Mouse (Mus musculus) heart, embryonic 16.5 days (tissue): ENCODE data around the gene Pik3r5. TPM values are rescaled to one million over a fixed set of nuclear protein-coding genes. Genes with fewer than 3 reads are reported as not detected.
A peak's percentile ranks its signal among the peaks of the same experiment; 100 is the strongest.

Experiments
- ATAC-seq: fragments of 200-750 bp; cut with Nextera tagmentation; replicated peaks from 2 replicates; pipeline ENCODE4 v1.8.0; 2017; ENCODE audit warnings: moderate number of reproducible peaks; ENCODE audit not compliant: insufficient read depth, low FRiP score; ENCODE audit errors: extremely low read depth
- H3K27ac ChIP-seq: fragments of 300-500 bp; sonication (generic); 2 replicates; pipeline ENCODE4 v1.5.1; 2014; ENCODE audit warnings: mild to moderate bottlenecking, low read length, control low read depth, moderate library complexity
- H3K27me3 ChIP-seq: fragments of 300-500 bp; sonication (generic); 2 replicates; pipeline ENCODE4 v1.6.1; 2014; ENCODE audit warnings: low read length, mixed read lengths; ENCODE audit not compliant: control insufficient read depth, insufficient read depth
- H3K36me3 ChIP-seq: fragments of 300-500 bp; sonication (generic); 2 replicates; pipeline ENCODE4 v1.6.1; 2014; ENCODE audit not compliant: control insufficient read depth, insufficient read depth
- H3K4me1 ChIP-seq: fragments of 300-500 bp; sonication (generic); 2 replicates; pipeline ENCODE4 v1.6.1; 2014; ENCODE audit warnings: low read length, mixed read lengths; ENCODE audit not compliant: control insufficient read depth, insufficient read depth
- H3K4me2 ChIP-seq: fragments of 300-500 bp; sonication (generic); 2 replicates; pipeline ENCODE4 v1.6.1; 2014; ENCODE audit warnings: low read depth, mild to moderate bottlenecking, control low read depth, low read length
- H3K4me3 ChIP-seq: fragments of 300-500 bp; sonication (generic); 2 replicates; pipeline ENCODE4 v1.5.1; 2014; ENCODE audit warnings: mild to moderate bottlenecking, control low read depth, low read length
- H3K9ac ChIP-seq: fragments of 300-500 bp; sonication (generic); 2 replicates; pipeline ENCODE4 v1.6.1; 2014; ENCODE audit warnings: low read length, control low read depth
- H3K9me3 ChIP-seq: fragments of 300-500 bp; sonication (generic); replicated peaks from 2 replicates; pipeline ENCODE4 v1.6.1; 2016; ENCODE audit warnings: low read length; ENCODE audit not compliant: control insufficient read depth
- WGBS: fragments of 180-500 bp; shearing (Covaris S2); extraction: QIAGEN DNeasy Blood & Tissue Kit; methylation state at CpG from one replicate; pipeline ENCODE4 v1.1.7; 2014; 5-methylcytosine and 5-hydroxymethylcytosine counted together
- polyA plus RNA-seq: library from polyadenylated mRNA; unstranded; fragments of >200 nt; fragmentation: Nextera tagmentation; extraction: Ambion mirVana; gene quantifications from 2 replicates; pipeline ENCODE4 v1.2.1, GENCODE M21; 2015

The Pik3r5 gene
- polyA plus RNA-seq, 1 experiment from 2014 or later = 2.5 TPM

DNA sequence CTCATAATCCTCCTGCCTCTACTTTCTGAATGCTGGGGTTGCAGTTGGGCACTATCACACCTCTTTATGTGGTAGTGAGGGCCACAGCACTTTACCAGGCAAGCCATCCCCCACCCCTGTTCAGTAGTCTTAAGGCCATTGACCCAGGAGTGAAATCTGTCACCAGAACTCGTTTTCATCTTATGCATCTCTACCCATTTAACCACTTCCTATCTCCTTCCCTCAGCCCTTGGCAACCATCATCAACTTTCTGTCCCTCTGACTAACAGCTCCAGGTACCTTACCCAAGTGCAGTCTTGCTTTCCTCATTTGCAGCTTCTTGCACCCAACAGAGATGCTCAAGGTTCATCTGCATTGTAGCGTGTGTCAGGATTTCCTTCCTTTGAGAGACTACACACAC, 33.2 kb downstream of the Pik3r5 start:
- ATAC-seq = no peak
- no peaks in the 10 kb centered on the region for H3K27me3 ChIP-seq
- WGBS = 70% methylated on average over 2 of the region's 2 CpGs
- H3K9me3 ChIP-seq = no peaks in the 10 kb centered on the region; the same call in 1 of the 2 replicates
- no peaks in the 10 kb centered on the region for H3K36me3 ChIP-seq
- H3K9ac ChIP-seq = no peak overlapping the region
- H3K4me1 ChIP-seq = no peaks in the 10 kb centered on the region
- no peak overlapping the region for H3K4me2 ChIP-seq
- no peak overlapping the region for H3K4me3 ChIP-seq
- H3K27ac ChIP-seq = no peak overlapping the region

GRCm38 (mm10) chr11:68467441-68467840, 35.5 kb downstream of the Pik3r5 start:
- H3K4me1 ChIP-seq = no peaks in the 10 kb centered on the region
- H3K27me3 ChIP-seq = 0 out of 2 replicates have a peak, but pooled peaks cover 2% of the 10 kb centered on the region
- no peak for ATAC-seq
- H3K9me3 ChIP-seq = no peaks in the 10 kb centered on the region
- no peak overlapping the region for H3K4me2 ChIP-seq
- no peak overlapping the region for H3K4me3 ChIP-seq
- no peaks in the 10 kb centered on the region for H3K36me3 ChIP-seq
- no peak overlapping the region for H3K27ac ChIP-seq
- 80% methylated on average over 7 of the region's 7 CpGs for WGBS
- H3K9ac ChIP-seq = no peak overlapping the region

DNA sequence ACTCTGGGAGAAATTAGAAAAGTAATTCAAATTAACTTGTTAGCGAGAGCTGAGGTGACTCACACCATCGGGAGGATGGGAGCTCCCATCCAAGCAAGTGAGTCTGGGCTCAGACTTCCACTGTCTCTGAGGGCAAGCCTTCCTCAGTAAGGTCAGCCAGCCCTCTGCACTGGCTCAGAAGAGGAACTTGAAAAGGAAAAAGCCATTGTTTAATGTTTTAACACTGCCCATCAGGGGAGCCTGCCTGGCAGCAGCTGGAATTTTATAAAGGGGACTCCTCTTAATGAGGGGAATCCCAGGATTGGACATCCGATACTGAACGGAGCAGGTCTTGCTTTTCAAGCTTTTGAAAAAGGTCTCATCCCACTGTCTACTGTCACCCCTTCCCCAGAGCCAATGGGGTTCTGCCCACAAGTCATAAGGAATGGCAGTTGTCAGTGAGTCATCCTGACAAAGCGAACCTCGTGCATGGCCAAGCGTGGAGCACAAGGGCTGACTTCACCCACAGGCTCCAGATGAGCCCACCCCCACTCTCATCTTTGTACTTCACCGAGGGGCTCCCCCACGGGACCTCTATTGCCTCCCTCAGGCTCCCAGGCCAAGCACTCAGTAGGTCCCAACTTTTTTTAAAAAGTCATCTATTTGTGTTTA, 36.2 kb downstream of the Pik3r5 start:
- no peak overlapping the region for H3K27ac ChIP-seq
- H3K4me2 ChIP-seq = no peak overlapping the region
- no peaks in the 10 kb centered on the region for H3K36me3 ChIP-seq
- H3K9me3 ChIP-seq = no peaks in the 10 kb centered on the region
- WGBS = 70% methylated on average over 9 of the region's 9 CpGs
- no peak overlapping the region for H3K4me3 ChIP-seq
- H3K27me3 ChIP-seq = 0 out of 2 replicates have a peak, but pooled peaks cover 2% of the 10 kb centered on the region
- no peak overlapping the region for H3K9ac ChIP-seq
- no peaks in the 10 kb centered on the region for H3K4me1 ChIP-seq
- ATAC-seq = no peak

DNA sequence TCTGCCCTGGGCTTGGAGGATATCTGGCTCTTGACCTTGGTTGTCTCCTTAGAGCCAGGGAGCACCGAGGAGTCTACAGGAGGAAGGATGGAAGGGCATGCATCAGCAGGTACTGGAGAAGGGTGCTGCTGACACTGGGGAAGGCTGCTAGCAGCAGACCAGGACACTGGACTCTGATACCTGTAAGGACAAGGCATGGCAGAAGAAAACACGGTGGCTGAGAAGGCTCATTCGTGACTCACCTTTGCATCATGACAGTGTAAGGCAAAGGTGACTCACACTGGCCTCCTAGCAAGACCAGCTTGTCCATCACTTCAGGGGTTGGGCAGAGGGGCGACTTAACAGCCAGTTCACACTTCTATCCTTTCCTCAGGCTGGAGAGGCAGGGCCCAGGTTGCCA, 37.0 kb downstream of the Pik3r5 start:
- Histone ChIP-seq H3K36me3 (no peaks in the 10 kb centered on the region), H3K27me3 (0 out of 2 replicates have a peak, but pooled peaks cover 2% of the 10 kb centered on the region), H3K4me1 (no peaks in the 10 kb centered on the region), H3K27ac (no peak overlapping the region), H3K9me3 (no peaks in the 10 kb centered on the region), H3K9ac (no peak overlapping the region), H3K4me2 (no peak overlapping the region), H3K4me3 (no peak overlapping the region)
- no peak for ATAC-seq
- 64% methylated on average over 4 of the region's 4 CpGs for WGBS

DNA sequence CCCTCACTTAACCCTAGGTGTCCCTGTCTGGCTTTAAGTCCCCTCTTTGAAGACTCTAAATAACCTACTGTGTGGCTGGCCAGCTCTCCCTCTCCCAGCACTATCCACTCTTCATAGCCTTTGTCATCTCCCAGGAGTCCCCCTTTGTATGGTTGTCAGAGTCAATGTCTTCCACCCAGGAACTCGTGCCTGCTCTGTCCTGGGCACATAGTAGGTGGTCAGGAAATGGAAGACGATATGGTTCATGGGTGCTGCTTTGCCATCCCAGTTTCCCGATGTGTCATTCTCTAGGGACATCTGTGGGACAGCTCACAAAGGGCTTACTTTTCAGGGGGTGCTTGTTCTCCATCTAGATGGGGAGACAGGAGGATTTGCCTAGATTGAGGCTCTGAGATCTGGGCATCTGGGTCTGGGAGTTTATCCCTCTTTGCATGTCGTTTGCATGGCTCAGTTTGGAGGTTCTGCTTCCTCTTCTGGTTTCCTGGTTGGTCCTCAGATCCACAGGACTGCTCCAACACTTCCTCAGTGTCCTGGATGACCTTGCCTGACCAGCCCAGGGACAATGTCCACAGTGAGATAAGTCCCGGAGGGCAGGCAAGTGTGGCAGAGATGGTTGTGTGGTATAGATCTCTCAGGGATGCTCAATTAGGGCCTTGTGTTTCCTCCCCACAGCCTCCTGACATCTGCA, 40.4 kb downstream of the Pik3r5 start:
- 0 out of 2 replicates have a peak, but pooled peaks cover 2% of the 10 kb centered on the region for H3K27me3 ChIP-seq
- H3K4me2 ChIP-seq = no peak overlapping the region
- H3K36me3 ChIP-seq = no peaks in the 10 kb centered on the region
- H3K27ac ChIP-seq = no peak overlapping the region
- H3K9ac ChIP-seq = no peak overlapping the region
- ATAC-seq = no peak
- no peak overlapping the region for H3K4me3 ChIP-seq
- no peaks in the 10 kb centered on the region for H3K9me3 ChIP-seq
- H3K4me1 ChIP-seq = peaks cover under 1% of the 10 kb centered on the region
- 74% methylated on average over 5 of the region's 5 CpGs for WGBS

GRCm38 (mm10) chr11:68474600-68474999, 42.7 kb downstream of the Pik3r5 start:
- H3K9me3 ChIP-seq = no peaks in the 10 kb centered on the region
- no peaks in the 10 kb centered on the region for H3K36me3 ChIP-seq
- no peak overlapping the region for H3K4me3 ChIP-seq
- no peak overlapping the region for H3K4me2 ChIP-seq
- ATAC-seq = no peak
- no peak overlapping the region for H3K9ac ChIP-seq
- WGBS = 69% methylated on average over 6 of the region's 6 CpGs
- peaks cover 18% of the 10 kb centered on the region for H3K4me1 ChIP-seq
- H3K27ac ChIP-seq = no peak overlapping the region
- H3K27me3 ChIP-seq = 0 out of 2 replicates have a peak, but pooled peaks cover 2% of the 10 kb centered on the region

GRCm38 (mm10) chr11:68475676-68476075, 43.8 kb downstream of the Pik3r5 start:
- no peak overlapping the region for H3K4me3 ChIP-seq
- no peak overlapping the region for H3K27ac ChIP-seq
- H3K36me3 ChIP-seq = no peaks in the 10 kb centered on the region
- H3K9ac ChIP-seq = no peak overlapping the region
- 80% methylated on average over 7 of the region's 7 CpGs for WGBS
- H3K4me2 ChIP-seq = no peak overlapping the region
- H3K9me3 ChIP-seq = no peaks in the 10 kb centered on the region; the same call in 1 of the 2 replicates
- peaks cover 18% of the 10 kb centered on the region for H3K4me1 ChIP-seq
- 0 out of 2 replicates have a peak, but pooled peaks cover 2% of the 10 kb centered on the region for H3K27me3 ChIP-seq
- no peak for ATAC-seq

DNA sequence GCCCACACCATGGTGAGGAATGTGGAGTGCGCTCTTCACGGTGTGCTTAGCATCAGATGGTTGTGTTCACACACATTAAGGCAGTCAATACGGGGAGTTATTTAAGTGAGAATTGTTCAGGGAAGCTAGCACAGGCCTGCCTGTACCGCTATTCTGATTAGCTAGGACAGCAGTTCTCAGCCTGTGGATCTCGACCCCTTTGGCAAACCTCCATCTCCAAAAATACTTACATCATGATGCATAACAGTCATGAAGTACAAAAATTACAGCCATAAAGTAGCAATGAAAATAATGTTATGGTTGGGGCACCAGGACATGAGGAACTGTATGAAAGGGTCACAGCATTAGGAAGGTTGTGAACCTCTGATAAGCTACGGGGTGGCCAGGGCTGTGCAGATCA, 45.7 kb downstream of the Pik3r5 start:
- H3K9me3 ChIP-seq = no peaks in the 10 kb centered on the region; the same call in 1 of the 2 replicates

GRCm38 (mm10) chr11:68478574-68478981, 46.7 kb downstream of the Pik3r5 start:
- no peak overlapping the region for H3K4me2 ChIP-seq
- H3K4me1 ChIP-seq = peaks cover 18% of the 10 kb centered on the region
- no peaks in the 10 kb centered on the region for H3K27me3 ChIP-seq
- peak; percentile 53; the same call in 1 of the 2 replicates for ATAC-seq
- H3K9ac ChIP-seq = no peak overlapping the region
- H3K36me3 ChIP-seq = no peaks in the 10 kb centered on the region
- peak overlapping the region; percentile 79 for H3K27ac ChIP-seq
- H3K4me3 ChIP-seq = no peak overlapping the region
- H3K9me3 ChIP-seq = no peaks in the 10 kb centered on the region; the same call in 1 of the 2 replicates
- 21% methylated on average over 3 of the region's 3 CpGs for WGBS

More for the DNA sequence above, 45.7 kb downstream of the Pik3r5 start:
- WGBS = 50% methylated on average over 6 of the region's 6 CpGs
- Histone ChIP-seq H3K4me3 (no peak overlapping the region), H3K4me1 (peaks cover 18% of the 10 kb centered on the region), H3K9ac (no peak overlapping the region), H3K27me3 (no peaks in the 10 kb centered on the region), H3K4me2 (no peak overlapping the region), H3K36me3 (no peaks in the 10 kb centered on the region), H3K27ac (peak overlapping the region; percentile 79)
- ATAC-seq = no peak
